Mouse (Mus musculus) heart, postnatal 0 days (tissue): ENCODE measurements around the gene Phc2. TPM values are rescaled to one million over a fixed set of nuclear protein-coding genes. Genes with fewer than 3 reads are reported as not detected.

Experiments used
- ATAC-seq: fragments of 200-750 bp; cut with Nextera tagmentation; 2 replicates; pipeline ENCODE4 v1.8.0; 2017; ENCODE audit warnings: low read depth, moderate number of reproducible peaks, moderate library complexity; ENCODE audit not compliant: insufficient read depth
- DNase-seq: peaks from one replicate; pipeline ENCODE4 v3.0.0-alpha.2; 2016; ENCODE audit warnings: low spot score
- H3K27ac ChIP-seq: fragments of 300-500 bp; sonication (generic); 2 replicates; pipeline ENCODE4 v1.5.1; 2014; ENCODE audit warnings: low read depth, mild to moderate bottlenecking
- H3K27me3 ChIP-seq: fragments of 300-500 bp; sonication (generic); 2 replicates; pipeline ENCODE4 v1.6.1; 2014; ENCODE audit warnings: low read length, mixed read lengths; ENCODE audit not compliant: control insufficient read depth, insufficient read depth
- H3K36me3 ChIP-seq: fragments of 300-500 bp; sonication (generic); replicated peaks from 2 replicates; pipeline ENCODE4 v1.6.1; 2014; ENCODE audit warnings: low read length, mixed read lengths; ENCODE audit not compliant: control insufficient read depth, insufficient read depth
- H3K4me1 ChIP-seq: fragments of 300-500 bp; sonication (generic); 2 replicates; pipeline ENCODE4 v1.6.1; 2014; ENCODE audit warnings: antibody characterized with exemption; ENCODE audit not compliant: control insufficient read depth, insufficient read depth
- H3K4me2 ChIP-seq: fragments of 300-500 bp; sonication (generic); 2 replicates; pipeline ENCODE4 v1.6.1; 2014; ENCODE audit warnings: low read depth, mild to moderate bottlenecking, low read length, moderate library complexity
- H3K4me3 ChIP-seq: fragments of 300-500 bp; sonication (generic); 2 replicates; pipeline ENCODE4 v1.5.1; 2014; ENCODE audit warnings: low read depth, low read length
- H3K9ac ChIP-seq: fragments of 300-500 bp; sonication (generic); replicated peaks from 2 replicates; pipeline ENCODE4 v1.6.1; 2014; ENCODE audit warnings: low read depth, low read length, mixed read lengths
- H3K9me3 ChIP-seq: fragments of 300-500 bp; sonication (generic); replicated peaks from 2 replicates; pipeline ENCODE4 v1.6.1; 2016; ENCODE audit warnings: low read length; ENCODE audit not compliant: control insufficient read depth
- CTCF ChIP-seq: IDR thresholded peaks from 2 replicates; pipeline ENCODE4 v1.5.1; 2016; ENCODE audit warnings: antibody characterized with exemption, control low read depth, low read depth
- EP300 ChIP-seq: IDR thresholded peaks from 2 replicates; pipeline ENCODE4 v1.6.1; 2016; ENCODE audit warnings: antibody characterized with exemption, low read depth
- WGBS: fragments of 180-500 bp; shearing (Covaris S2); extraction: QIAGEN DNeasy Blood & Tissue Kit; methylation state at CpG from one replicate; pipeline ENCODE4 v1.1.7; 2014; 5-methylcytosine and 5-hydroxymethylcytosine counted together
- polyA plus RNA-seq: library from polyadenylated mRNA; unstranded; fragments of >200 nt; fragmentation: Nextera tagmentation; extraction: Ambion mirVana; gene quantifications from 2 replicates; pipeline ENCODE4 v1.2.1, GENCODE M21; 2015
- total RNA-seq: library from RNA; depleted of rRNA; stranded (reverse); fragments of >200 nt; gene quantifications from 2 replicates; pipeline ENCODE4 v1.2.3, GENCODE M21; 2014; ENCODE audit warnings: low replicate concordance

Phc2 gene
- total and polyA plus RNA-seq, 2 experiments from 2014 or later = 22.0 to 47.7 TPM

GRCm38 (mm10) chr4:128699916-128700315, 45.4 kb downstream of the Phc2 start:
- no peak for DNase-seq
- Histone ChIP-seq H3K4me3 (no peak overlapping the region), H3K4me1 (no peaks in the 10 kb centered on the region)

GRCm38 (mm10) chr4:128700543-128700942, 46.0 kb downstream of the Phc2 start:
- 48% methylated on average over 2 of the region's 2 CpGs for WGBS
- no peak overlapping the region for H3K27ac ChIP-seq
- TF ChIP-seq EP300 = no peak
- no peak for TF ChIP-seq CTCF

More at GRCm38 (mm10) chr4:128699916-128700315, 45.4 kb downstream of the Phc2 start:
- TF ChIP-seq EP300 (no peak), CTCF (no peak)
- no peak overlapping the region for H3K4me2 ChIP-seq
- no peak overlapping the region for H3K9ac ChIP-seq
- no peak for ATAC-seq
- no peaks in the 10 kb centered on the region for H3K9me3 ChIP-seq
- H3K36me3 ChIP-seq = no peaks in the 10 kb centered on the region
- 0 out of 2 replicates have a peak, but pooled peaks cover 7% of the 10 kb centered on the region for H3K27me3 ChIP-seq
- no peak overlapping the region for H3K27ac ChIP-seq
- WGBS = 86% methylated on average over 4 of the region's 4 CpGs

GRCm38 (mm10) chr4:128705138-128705720, 50.7 kb downstream of the Phc2 start:
- DNase-seq (no peak), ATAC-seq (no peak)
- TF ChIP-seq EP300 (no peak), CTCF (no peak)
- H3K4me1 ChIP-seq = no peaks in the 10 kb centered on the region
- H3K4me2 ChIP-seq = no peak overlapping the region
- 82% methylated on average over 15 of the region's 15 CpGs for WGBS
- no peak overlapping the region for H3K27ac ChIP-seq
- no peak overlapping the region for H3K4me3 ChIP-seq
- H3K9ac ChIP-seq = no peak overlapping the region
- H3K9me3 ChIP-seq = no peaks in the 10 kb centered on the region
- no peaks in the 10 kb centered on the region for H3K36me3 ChIP-seq
- H3K27me3 ChIP-seq = peaks cover 33% of the 10 kb centered on the region

More at GRCm38 (mm10) chr4:128700543-128700942, 46.0 kb downstream of the Phc2 start:
- no peaks in the 10 kb centered on the region for H3K4me1 ChIP-seq
- H3K36me3 ChIP-seq = no peaks in the 10 kb centered on the region
- no peaks in the 10 kb centered on the region for H3K9me3 ChIP-seq
- no peak overlapping the region for H3K4me3 ChIP-seq
- 0 out of 2 replicates have a peak, but pooled peaks cover 7% of the 10 kb centered on the region for H3K27me3 ChIP-seq
- DNase-seq = no peak
- no peak overlapping the region for H3K4me2 ChIP-seq
- ATAC-seq = no peak
- H3K9ac ChIP-seq = no peak overlapping the region

GRCm38 (mm10) chr4:128706626-128707025, 52.1 kb downstream of the Phc2 start:
- no peak overlapping the region for H3K4me2 ChIP-seq
- WGBS = 3% methylated on average over 9 of the region's 9 CpGs

GRCm38 (mm10) chr4:128707384-128707783, 52.9 kb downstream of the Phc2 start:
- TF ChIP-seq EP300 = no peak
- no peak; the same call in 1 of the 2 replicates for TF ChIP-seq CTCF
- Histone ChIP-seq H3K4me2 (no peak overlapping the region), H3K36me3 (no peaks in the 10 kb centered on the region), H3K9ac (no peak overlapping the region), H3K27me3 (peaks cover 38% of the 10 kb centered on the region), H3K9me3 (no peaks in the 10 kb centered on the region), H3K27ac (no peak overlapping the region), H3K4me3 (no peak overlapping the region), H3K4me1 (0 out of 2 replicates have a peak, but pooled peaks cover 3% of the 10 kb centered on the region)
- 44% methylated on average over 4 of the region's 4 CpGs for WGBS
- ATAC-seq = no peak
- no peak for DNase-seq

More at GRCm38 (mm10) chr4:128706626-128707025, 52.1 kb downstream of the Phc2 start:
- Histone ChIP-seq H3K36me3 (no peaks in the 10 kb centered on the region), H3K4me3 (no peak overlapping the region), H3K27ac (no peak overlapping the region), H3K9ac (no peak overlapping the region), H3K27me3 (peaks cover 38% of the 10 kb centered on the region), H3K4me1 (no peaks in the 10 kb centered on the region), H3K9me3 (no peaks in the 10 kb centered on the region)
- TF ChIP-seq CTCF (peak; percentile 64), EP300 (no peak)
- DNase-seq (peak; percentile 83), ATAC-seq (peak; percentile 73)
